Mouse (Mus musculus) frontal cortex, postnatal 36 days (tissue): ENCODE results near the gene Slit1.
A peak's percentile ranks its signal among the peaks of the same experiment; 100 is the strongest.

ENCODE experiments used
- DNase-seq, 2 experiments: peaks; one replicate each; pipeline ENCODE4 v3.0.0; 2022; ENCODE audit warnings: low spot score in 2 of 2

Gene Slit1

DNA sequence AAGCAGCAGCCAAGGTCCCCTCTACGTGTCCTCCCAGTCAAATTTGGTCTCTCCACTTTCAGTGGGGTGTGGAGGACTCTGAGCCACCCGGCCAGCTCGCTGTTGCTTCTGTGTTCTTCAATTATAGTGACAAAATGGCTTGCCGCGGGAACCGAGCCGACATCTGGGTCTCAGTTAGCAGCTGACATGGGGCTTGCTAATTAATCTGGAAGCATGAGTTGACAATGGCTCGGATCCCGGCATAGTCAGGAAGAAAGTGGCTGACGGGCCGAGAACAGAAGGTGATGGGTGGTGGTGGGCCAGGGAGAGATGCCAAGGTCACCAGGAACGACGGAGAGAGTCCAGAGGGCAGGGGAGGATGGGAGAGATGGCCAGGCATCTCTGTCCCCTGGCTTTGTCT is 55.2 kb downstream of the Slit1 start:
- DNase-seq = no peak

DNA sequence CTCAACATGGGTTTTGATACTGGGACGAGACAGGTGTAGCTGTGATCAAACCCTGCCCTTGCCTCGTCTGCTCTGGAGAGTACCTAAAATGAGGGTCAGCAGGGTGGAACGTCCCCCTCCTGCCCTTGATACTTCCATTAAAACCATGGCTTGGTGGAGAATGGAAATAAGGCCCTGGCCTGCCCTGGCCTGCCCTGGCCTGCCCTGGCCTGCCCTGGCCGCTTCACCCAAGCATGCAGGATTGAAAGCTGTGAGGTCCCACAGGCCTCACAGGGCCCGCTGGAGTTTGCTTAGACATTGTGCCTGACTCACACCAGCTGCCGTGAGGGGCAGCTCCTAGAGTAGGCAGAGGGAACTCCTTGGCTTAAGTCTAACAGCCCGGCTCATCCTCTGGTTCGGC is 55.6 kb downstream of the Slit1 start:
- no peak for DNase-seq

DNA sequence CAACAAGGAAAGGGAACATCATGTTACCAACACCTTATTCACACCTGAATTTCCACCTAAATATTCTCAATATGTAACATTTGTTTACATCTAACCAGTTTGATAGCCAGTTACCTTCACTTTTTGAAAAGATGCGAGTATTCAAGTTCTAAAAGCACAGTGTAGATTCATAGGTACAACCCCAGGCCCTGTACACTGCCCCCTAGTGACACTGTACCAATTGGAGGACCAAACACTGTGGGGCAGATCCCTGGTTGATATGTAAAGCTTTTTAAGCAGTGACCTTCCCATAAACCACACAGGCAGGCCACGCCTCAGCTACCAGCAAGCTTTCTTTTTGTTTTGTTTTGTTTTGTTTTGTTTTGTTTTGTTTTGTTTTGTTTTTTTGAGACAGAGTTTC is 57.3 kb downstream of the Slit1 start:
- DNase-seq = no peak

DNA sequence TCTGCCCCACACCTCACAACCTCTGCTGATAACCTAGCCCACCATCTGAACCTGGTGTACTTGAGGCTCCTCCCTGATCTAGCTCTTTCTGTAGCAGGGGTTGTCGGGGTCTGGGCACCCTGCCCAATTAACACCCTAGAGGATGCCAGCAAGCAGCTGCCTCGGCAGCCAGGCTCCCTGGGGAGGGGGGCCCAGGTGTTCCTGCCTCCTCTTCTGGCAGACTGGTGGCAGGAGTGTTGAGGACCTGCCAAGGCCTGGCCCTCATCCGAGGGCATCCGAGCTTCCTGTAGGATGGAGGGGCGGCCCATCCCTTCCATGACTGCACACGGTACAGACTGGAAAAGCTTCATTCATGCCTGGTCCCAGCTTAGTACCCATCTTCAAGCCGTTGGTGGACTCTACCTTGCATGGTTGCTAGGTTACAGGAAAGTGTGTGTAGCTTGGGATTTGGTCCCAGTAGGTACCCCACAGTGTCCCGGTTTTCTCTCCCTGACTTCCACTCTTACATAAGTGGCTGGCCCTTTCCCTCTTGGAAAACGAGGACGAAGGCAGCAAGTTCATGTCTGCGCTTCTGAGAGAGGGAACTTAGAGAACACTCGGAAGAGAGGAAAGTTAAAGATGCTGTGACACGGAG is 57.9 kb downstream of the Slit1 start:
- DNase-seq = no peak

DNA sequence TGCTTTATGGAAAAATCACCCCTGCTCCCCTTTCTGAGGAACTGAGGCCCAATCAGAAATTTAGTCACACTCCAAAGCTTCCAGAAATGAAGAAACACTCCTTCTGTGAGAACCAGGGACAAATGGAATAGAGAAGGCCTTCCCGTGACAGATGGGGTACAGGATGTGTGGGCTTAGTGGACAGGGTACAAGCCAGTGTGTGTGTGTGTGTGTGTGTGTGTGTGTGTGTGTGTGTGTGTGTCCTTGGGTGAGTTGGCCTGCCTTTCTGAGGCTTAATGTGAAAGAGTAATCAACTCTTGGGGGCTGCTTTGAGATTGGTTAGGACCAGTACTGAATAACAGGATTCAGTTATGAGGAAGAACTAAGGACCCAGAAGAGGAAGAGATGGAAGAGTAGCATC is 58.6 kb downstream of the Slit1 start:
- DNase-seq = no peak

DNA sequence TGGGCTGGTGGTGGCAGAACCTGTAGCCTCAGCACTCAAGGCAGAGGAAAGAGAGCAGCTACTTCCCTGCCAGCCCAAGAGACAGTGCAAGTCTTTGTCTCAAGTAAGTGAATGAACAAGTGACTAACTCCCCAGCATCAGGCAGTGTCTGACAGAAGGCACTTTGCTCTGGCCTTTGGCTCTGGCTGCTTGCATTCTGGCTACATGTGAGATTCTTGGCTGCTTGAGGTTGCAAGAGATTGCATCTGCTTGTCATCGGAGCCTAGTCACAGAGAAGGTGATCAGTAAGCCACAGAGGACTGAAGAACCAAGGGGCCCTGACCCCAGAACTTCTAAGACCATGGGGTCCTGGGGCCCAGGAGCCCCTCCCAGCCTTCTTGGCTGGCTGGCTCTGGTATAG is 59.5 kb downstream of the Slit1 start:
- no peak for DNase-seq

DNA sequence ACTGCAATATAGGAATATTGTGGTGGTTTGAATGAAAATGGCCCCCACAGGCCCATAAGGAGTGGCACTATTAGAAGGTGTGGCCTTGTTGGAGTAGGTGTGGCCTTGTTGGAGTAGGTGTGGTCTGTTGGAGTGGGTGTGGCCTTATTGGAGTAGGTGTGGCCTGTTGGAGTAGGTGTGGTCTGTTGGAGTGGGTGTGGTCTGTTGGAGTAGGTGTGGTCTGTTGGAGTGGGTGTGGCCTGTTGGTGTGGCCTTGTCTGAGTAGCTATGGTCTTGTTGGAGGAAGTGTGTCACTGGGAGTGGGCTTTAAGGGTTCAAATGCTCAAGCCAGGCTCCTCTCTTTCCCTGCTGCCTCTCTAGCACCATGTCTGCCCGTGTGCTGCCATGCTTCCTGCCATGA is 63.2 kb downstream of the Slit1 start:
- DNase-seq = no peak

DNA sequence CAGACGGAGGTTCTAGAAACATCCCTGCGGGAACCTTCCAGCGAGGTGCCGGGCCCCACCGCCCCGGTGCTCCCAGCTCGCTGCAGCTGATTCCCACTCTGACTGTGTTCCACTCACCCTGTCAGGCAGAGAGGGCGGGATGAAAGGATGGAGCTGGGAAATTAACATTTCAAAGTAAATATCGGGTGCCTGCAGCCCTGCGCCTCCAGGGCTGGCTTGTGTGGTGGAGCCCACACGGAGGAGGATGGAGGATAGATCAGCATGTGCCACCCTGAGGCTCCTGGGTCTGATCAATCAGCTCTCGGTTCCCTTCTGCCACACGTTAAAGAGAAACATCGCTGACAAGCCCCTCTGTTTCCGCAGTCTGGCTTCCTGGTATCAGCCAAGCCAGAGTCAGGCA is 64.4 kb downstream of the Slit1 start:
- no peak for DNase-seq

DNA sequence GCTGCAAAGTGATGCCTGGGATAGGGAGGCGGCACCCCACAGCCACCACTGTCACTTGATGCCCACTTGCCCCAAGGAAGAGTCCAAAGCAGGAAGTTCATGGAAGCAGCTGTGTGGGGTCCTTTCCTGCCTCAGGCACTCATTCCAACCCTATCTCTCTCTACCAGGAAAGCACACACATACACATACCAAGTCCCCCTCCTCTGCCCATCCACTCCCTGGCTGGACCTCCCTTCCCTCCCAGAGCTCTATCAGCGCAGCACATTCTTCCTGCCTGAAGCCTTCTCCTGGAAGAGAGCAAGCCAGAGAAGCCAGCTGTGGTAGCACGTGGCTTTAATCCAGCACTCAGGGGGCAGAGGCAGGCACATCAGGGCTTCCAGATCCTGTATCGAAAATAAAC is 65.9 kb downstream of the Slit1 start:
- no peak for DNase-seq

DNA sequence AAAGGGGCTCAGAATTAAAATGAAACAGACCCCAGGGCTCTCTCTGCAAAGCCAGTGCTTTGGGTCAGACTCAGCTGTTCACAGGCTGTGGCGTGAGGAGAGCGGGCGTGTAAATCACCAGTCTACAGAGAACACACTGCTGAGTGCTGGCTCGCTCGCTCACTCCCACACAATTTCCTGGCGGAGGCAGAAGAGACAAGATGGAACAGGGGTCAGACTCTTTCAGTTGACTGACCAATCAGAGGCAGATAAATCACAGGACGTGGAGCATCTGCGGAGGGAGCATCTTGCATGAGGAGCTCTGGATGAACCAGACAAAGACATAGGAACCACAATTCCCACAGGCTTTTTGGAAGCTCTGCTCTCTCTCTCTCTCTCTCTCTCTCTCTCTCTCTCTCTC is 67.9 kb downstream of the Slit1 start:
- no peak for DNase-seq

DNA sequence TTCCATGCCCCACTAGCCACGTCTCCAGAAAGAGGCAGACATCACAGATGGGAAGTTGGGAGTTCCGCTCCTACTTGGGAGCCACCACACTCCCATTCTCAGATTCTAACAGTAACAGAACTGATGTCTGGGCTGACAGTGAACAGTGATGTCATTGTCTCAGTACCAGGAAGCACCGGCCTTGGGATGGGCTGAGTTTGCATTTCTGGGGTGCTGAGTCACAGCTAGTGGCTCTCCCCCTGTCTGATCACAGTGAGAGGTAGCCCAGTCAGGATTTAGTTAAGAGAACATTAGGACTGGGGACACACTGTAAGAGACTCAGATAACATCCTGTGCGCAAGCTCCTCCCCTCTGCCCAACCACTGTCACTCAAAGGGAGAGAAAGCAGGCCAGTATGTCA is 69.1 kb downstream of the Slit1 start:
- DNase-seq = no peak

DNA sequence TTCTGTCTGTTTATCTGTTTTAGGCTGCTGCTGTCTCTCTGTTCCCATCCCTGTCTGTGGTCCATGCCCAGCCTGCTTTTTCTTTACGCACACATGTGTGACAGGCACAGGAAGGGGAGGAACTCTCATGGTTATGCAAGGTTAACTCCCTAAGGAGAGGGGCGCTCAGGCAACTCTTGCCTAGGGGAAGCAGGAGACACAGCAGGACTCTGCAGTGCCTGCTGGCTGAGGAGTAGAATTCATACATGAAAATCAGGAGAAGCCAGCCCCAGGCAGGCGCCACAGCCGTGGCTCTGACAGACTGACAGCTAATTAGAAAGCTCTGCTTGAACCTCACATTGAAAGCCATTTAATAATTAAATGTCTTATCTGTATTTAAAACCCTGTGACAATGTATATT is 70.6 kb downstream of the Slit1 start:
- DNase-seq = no peak

DNA sequence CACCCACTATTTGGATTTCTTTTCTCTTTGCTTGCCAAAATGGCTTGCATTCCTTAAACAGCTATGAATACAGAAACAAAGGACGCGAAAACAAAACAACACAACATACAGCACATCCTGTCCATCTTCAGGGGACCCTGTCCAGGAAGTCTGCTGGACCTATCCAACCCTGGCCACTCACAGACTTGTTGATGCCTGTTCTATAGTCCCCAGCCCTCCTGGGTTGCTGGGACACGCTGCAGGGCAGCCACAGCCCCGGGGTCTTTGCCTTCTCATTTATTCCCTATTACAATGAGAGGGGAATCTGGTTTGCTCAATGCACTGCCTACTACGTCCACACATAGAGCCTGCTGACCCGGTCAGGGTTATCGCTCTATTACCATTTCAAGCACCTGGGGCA is 72.5 kb downstream of the Slit1 start:
- no peak for DNase-seq

DNA sequence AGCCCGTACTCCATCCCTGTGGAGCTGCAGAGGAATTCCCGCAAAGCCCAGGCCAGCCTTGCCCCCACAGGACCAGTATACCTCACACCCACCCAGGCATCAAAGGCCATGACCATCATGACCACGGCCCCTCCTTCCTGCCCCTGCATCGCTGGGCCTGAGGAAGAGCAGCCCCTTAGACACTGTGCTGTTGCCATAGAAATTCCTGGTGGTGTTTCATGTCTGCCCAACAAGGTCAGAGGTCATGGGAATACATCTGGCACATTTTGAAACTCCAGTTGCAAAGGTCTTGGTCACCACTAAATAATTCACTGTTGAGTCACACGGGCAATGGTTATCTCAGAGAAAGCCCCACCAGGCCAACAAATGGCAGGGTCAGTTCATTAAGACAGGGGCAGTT is 73.0 kb downstream of the Slit1 start:
- DNase-seq = no peak

DNA sequence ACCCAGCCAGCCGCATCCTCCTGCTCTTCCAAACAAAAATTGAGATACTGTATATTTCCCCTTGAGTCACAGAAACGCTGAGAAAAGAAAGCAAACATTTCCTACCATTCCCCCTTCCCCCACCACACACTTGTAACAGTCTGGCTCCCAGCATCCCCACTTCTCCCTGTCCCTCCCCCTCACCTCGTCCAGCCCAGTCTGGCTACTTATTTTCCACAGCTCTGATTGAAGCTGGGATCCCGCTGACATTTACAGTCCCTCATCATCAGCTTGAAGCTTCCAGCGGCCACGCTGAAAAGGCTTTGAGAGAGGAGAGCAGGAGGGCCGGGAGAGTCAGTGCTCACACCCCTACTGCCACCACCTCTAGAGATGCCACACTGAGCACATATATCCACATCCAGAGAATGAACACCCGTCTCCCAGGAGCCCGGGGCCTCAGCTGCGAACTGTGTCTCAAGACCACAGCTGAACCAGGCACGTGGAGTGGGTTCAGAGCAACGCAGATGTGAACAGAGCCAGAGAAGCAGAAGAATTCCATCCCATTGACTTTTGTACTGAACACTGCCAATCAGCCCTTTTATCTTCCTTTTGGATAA is 73.6 kb downstream of the Slit1 start:
- DNase-seq = no peak

DNA sequence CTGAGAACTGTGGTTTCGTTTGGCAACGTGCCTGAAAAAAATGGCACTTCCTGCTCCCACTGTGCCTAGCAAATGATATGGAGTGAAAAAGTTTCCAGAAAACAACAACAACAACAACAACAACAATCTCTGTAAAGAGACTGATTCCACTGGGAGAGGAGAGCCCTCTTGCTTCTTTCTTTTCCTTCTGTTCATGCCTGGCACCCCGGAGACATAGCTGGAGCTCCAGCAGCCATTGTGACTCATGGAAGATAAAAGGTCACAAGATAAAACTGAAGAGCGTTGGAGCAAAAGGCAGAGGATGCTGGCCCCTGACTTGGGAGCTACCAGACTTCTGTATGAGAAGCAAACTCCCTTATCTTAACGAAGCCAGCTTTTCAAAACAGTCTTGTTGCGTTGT is 75.9 kb downstream of the Slit1 start:
- DNase-seq = no peak

DNA sequence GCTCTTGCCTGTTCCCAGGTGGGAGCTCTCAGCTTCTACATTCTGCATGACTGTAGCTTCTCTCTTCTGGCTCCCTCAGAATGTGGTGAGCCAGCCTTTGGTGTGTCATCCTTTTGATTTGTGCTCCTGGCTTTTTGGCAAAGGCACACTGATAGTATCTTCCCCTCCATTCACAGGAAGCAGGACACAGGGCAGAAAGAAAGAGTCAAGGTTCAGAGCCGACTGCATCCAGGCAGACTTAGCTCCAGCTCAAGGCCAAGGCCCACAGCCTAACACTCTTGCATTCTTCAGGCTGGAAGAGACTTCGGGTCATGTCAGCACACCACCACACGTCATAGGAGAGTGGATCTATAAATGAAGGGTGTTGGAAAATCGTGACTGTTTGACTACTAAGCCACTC is 77.5 kb downstream of the Slit1 start:
- no peak for DNase-seq

DNA sequence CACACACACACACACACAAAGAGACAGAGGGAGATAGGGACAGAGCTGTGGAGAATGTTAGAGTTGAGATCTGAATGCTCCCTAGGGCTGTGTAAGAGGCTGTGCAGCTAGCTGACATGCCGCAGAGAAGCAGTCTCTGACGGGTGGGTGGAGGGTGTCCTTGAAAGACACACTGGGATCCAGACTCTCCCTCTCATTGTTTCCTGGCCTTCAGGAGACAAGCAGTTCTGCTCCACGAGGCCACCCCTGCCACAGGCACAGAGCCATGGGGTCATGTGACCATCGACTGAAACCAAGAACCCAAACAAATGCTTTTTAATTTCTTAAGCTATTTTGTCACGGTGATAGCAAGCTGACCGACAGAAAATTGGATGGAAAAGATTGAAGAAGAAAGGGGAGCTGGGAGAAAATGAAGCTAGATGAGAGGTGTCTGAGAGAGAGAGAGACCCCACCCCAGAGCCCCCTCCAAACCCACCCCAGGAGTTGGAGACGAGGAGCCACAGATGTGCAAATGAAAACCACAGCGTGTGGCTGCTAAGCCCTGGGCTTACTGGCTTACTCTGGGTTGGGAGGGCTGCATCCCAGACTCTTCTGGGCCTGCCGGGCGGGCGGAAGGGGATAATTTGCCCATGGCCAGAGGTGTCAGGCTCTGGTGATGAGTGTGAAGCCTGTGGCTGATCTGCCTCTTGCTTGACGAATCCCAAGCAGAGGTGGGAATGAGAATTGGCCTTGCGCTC is 79.8 kb downstream of the Slit1 start:
- DNase-seq = no peak

DNA sequence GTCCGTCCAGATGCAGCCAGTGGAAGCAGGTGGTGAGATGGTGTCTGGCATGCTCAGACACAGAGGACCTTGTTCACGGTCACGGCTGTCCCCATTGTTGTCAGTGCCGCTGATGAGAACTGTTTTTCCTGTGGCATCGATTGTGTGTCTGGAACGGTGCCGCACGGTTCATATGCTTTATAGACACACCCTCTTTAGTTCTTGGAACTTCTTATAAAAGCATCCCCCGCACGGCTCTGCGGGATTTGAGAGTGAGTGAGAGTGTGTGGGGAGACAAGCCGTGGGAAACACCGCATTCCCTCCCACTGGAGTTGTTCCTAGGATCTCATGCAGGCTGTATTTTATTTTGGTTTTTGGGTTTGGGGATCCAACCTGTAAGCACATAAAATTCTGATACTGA is 82.0 kb downstream of the Slit1 start:
- DNase-seq = no peak

DNA sequence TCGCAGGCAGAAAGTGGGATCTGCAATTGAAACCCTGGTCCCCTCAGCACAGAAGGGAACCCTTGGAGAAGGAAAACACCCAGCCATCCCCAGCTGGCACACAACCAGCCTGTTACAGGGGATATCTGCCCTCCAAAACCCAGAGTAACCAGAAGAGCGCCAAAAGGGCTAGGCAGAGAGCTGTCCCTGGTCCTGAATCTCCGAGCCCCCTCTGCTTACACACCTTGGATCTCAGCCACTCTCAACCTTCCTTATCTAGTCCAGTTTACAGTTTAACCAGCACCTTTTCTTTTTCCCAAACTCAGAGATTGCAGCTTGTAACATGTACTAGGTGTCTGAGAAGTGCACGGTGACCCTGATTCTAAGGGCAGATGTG is 82.5 kb downstream of the Slit1 start:
- no peak for DNase-seq

DNA sequence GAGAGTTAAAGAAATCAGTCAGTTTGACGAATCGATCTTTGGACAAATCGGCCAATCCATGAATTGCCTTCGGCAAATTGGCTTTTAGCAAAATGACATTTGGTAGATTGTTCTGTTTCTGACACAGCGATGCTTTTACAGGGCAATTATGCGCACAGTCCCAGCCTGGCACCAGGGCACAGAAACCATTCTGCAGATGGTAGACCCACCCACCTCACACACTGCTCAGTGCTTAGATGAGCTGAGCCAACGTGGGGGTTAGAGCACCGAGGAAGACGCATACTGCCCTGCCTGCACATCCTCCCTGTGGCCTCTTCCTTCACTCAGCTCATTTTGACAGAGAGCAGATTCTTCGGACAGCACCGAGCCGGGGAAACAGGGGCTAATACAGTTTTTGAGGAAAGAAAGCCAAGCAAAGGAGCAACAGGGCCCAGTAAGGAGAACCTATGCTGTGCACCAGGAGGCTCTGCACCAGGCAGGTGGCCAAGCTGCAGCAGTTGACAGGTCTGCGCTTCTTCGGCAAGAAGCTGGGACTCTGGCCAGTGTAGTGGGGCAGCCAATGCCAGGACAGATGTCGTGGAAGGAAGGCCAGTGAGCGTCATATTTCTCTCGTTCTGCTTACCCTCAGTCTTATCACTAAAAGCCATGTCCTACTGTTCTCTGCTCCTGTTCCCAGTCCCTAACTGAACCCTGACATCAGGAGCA is 83.0 kb downstream of the Slit1 start:
- DNase-seq = peak in 1 of 2 experiments; percentile 61

DNA sequence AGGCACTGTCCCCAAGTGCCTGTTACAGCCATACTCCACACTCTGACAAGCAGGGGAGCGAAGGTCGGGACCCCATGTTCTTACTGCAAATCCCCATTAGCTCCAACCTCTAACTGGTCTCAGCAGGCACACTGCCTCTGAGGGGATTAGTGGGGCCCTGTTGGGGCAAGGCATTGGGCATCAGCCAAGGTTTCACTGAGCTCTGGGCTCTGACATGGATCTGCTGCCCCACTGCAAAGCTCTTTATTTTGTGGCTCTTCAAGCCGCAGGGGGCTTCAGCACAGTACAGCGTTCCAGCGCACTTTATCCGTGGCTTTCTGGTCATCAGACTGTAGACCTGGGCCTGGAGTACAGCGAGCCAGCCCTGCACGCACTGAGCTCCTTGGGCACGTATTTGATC is 86.0 kb downstream of the Slit1 start:
- DNase-seq = no peak

DNA sequence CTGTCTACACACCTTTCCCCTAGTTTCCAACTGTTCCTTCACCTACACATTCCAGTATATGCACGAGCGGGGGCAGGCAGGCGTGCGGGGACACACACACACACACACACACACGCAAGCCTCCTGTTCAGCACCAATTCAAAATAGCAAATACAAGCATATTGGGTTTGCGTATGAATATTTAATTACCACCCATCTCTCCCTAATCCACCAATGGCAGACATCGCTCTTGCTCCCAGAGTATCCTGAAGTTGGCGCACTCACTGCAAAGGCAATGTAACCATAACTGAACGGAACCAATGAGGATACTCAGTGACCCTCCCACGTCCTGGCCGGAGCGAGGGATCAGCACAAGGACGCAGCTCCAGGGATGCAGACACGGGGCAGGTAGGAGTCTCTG is 86.8 kb downstream of the Slit1 start:
- DNase-seq = no peak
